Mouse (Mus musculus) erythroblast, embryonic 14.5 days (primary cell): ENCODE results near the gene Ecsit.

Experiments used
- GATA1 ChIP-seq: IDR thresholded peaks from 2 replicates; pipeline ENCODE4 v1.6.1; 2012; ENCODE audit warnings: low read length, inconsistent platforms, mixed read lengths
- TAL1 ChIP-seq: IDR thresholded peaks from 3 replicates; pipeline ENCODE4 v1.6.1; 2012; ENCODE audit warnings: low read length, inconsistent platforms, mixed read lengths

DNA sequence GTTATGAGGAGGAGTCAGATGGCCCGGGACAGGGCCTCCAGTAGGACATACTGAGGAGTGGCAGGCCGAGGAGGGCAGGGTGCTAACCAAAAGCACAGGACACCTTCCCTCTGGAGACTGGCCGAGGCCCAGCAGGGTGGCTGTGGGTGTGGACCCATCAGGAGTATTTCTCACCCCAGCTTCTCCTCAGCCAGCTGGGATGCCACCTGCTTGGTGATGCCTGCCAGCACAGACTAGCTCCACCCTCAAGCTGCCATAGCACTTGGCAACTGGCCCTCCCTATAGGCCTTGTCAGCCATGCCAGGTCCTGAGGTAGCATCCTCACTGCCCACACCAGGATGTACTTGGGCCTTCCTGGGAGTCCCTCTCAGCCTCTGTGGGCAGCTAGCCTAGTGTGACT is 20.9 kb downstream of the Ecsit start:
- TF ChIP-seq GATA1 (no peak), TAL1 (no peak)
